Mouse (Mus musculus) thymus, postnatal 25 days (tissue): ENCODE results near the gene Tsga10.
A peak's percentile ranks its signal among the peaks of the same experiment; 100 is the strongest.

Experiments
- DNase-seq: peaks from one replicate; pipeline ENCODE4 v3.0.0; 2022

The Tsga10 gene

GRCm38 (mm10) chr1:37866286-37866685, at the start of gene Tsga10:
Gene Tsga10, minus strand, starts transcription at chr1:37866429.
- DNase-seq: no peak

GRCm38 (mm10) chr1:37912751-37913150, 46.5 kb upstream of the Tsga10 start:
- DNase-seq: no peak

- no peak for DNase-seq
These were observed 36.9 kb upstream of the Tsga10 start for GRCm38 (mm10) chr1:37903178-37903577.

- no peak for DNase-seq
These were observed 34.1 kb upstream of the Tsga10 start for GRCm38 (mm10) chr1:37900288-37900687.

- no peak for DNase-seq
These were observed 33.6 kb upstream of the Tsga10 start for GRCm38 (mm10) chr1:37899816-37900215.

GRCm38 (mm10) chr1:37894606-37895005, 28.4 kb upstream of the Tsga10 start:
- DNase-seq: no peak

GRCm38 (mm10) chr1:37891400-37891799, 25.2 kb upstream of the Tsga10 start:
- DNase-seq: no peak

GRCm38 (mm10) chr1:37890025-37890652, 23.9 kb upstream of the Tsga10 start, which contains the start of the genes Mitd1 and Mrpl30:
Gene Mitd1, minus strand, starts transcription at chr1:37890411.
Gene Mrpl30, plus strand, starts transcription at chr1:37890477.
- DNase-seq: peak; percentile 90

GRCm38 (mm10) chr1:37889206-37889605, 23.0 kb upstream of the Tsga10 start:
- DNase-seq: no peak

GRCm38 (mm10) chr1:37884451-37884850, 18.2 kb upstream of the Tsga10 start:
- DNase-seq: no peak

- no peak for DNase-seq
These were observed 17.2 kb upstream of the Tsga10 start for GRCm38 (mm10) chr1:37883411-37883810.

GRCm38 (mm10) chr1:37877736-37878460, 11.7 kb upstream of the Tsga10 start:
- no peak for DNase-seq

- no peak for DNase-seq
These were observed 6.9 kb upstream of the Tsga10 start for GRCm38 (mm10) chr1:37873157-37873556.

- DNase-seq: peak; percentile 81
These were observed 6.2 kb upstream of the Tsga10 start for GRCm38 (mm10) chr1:37872131-37873067.

GRCm38 (mm10) chr1:37871704-37872103, 5.5 kb upstream of the Tsga10 start, which contains the start of gene Lipt1:
Gene Lipt1, plus strand, starts transcription at chr1:37871738.
- no peak for DNase-seq

GRCm38 (mm10) chr1:37869362-37869761, 3.1 kb upstream of the Tsga10 start:
- DNase-seq: no peak

GRCm38 (mm10) chr1:37868640-37869039, 2.4 kb upstream of the Tsga10 start:
- no peak for DNase-seq

- no peak for DNase-seq
These were observed 1.6 kb upstream of the Tsga10 start for GRCm38 (mm10) chr1:37867684-37868322.

GRCm38 (mm10) chr1:37867056-37867455, 827 bp upstream of the Tsga10 start:
- peak; percentile 58 for DNase-seq

GRCm38 (mm10) chr1:37865401-37866215, 621 bp downstream of the Tsga10 start:
- no peak for DNase-seq

- peak; percentile 99 for DNase-seq
These were observed 1.5 kb downstream of the Tsga10 start for GRCm38 (mm10) chr1:37864511-37865400.
